25 mouse cellular contexts compared by ENCODE assay signal in genomic region chr10:116329086-116329485, GRCm38 (mm10). TPM values are rescaled to one million over a fixed set of nuclear protein-coding genes. Genes with fewer than 3 reads are reported as not detected.
DNase-seq lines count a peak whose midpoint lies in the region; ATAC-seq and TF ChIP-seq lines count a peak whose summit lies in the region.
"Had no signal": no experiment of that assay in that cellular context is flagged by ENCODE, and none has a peak within 500 bp of the region (broad histone marks: within the 10 kb centered on the region; RNA-seq: fewer than 3 reads in every experiment).

No protein-coding gene starts in this region.

- no peak overlapping the region for H3K4me3 ChIP-seq in forebrain, embryonic 14.5 days (ENCODE audit: low read depth, low read length)
- H3K4me3 ChIP-seq in forebrain, embryonic 15.5 days: no peak overlapping the region
- H3K4me3 ChIP-seq: embryonic facial prominence, embryonic 15.5 days; hindbrain, embryonic 10.5 days; hindbrain, embryonic 13.5 days; intestine, embryonic 15.5 days had no signal

- no peaks in the 10 kb centered on the region for H3K36me3 ChIP-seq in forebrain, embryonic 14.5 days (ENCODE audit: control insufficient read depth, insufficient read depth, low read length)
- no peaks in the 10 kb centered on the region for H3K36me3 ChIP-seq in forebrain, embryonic 15.5 days
- H3K36me3 ChIP-seq: embryonic facial prominence, embryonic 15.5 days; hindbrain, embryonic 10.5 days; hindbrain, embryonic 13.5 days; intestine, embryonic 15.5 days had no signal

- no peak for TF ChIP-seq CTCF in brain, embryonic 14.5 days (IDR thresholded peaks at IDR 0.05; ENCODE audit: borderline replicate concordance, extremely low read depth, insufficient read depth, insufficient read length)

- no peak overlapping the region for H3K9ac ChIP-seq in forebrain, embryonic 14.5 days (ENCODE audit: low read length)
- no peak overlapping the region for H3K9ac ChIP-seq in forebrain, embryonic 15.5 days (replicated peaks)
- H3K9ac ChIP-seq: embryonic facial prominence, embryonic 15.5 days; hindbrain, embryonic 13.5 days; intestine, embryonic 15.5 days had no signal

- 10% methylated on average over 5 of the region's 5 CpGs for WGBS in forebrain, embryonic 14.5 days
- WGBS in forebrain, embryonic 15.5 days: 11% methylated on average over 5 of the region's 5 CpGs

- no peak overlapping the region for H3K27ac ChIP-seq in forebrain, embryonic 14.5 days (ENCODE audit: low read depth, low read length)
- H3K27ac ChIP-seq in forebrain, embryonic 15.5 days (replicated peaks): no peak overlapping the region
- H3K27ac ChIP-seq: embryonic facial prominence, embryonic 15.5 days; hindbrain, embryonic 10.5 days; hindbrain, embryonic 13.5 days; intestine, embryonic 15.5 days had no signal

- peaks cover 3% of the 10 kb centered on the region; the same call in 1 of the 2 replicates for H3K4me1 ChIP-seq in forebrain, embryonic 14.5 days (ENCODE audit: control insufficient read depth, insufficient read depth, low read length)
- H3K4me1 ChIP-seq in forebrain, embryonic 15.5 days: peaks cover 6% of the 10 kb centered on the region
- H3K4me1 ChIP-seq: intestine, embryonic 15.5 days had no signal

- H3K4me2 ChIP-seq in forebrain, embryonic 14.5 days (ENCODE audit: low read length): no peak overlapping the region
- no peak overlapping the region for H3K4me2 ChIP-seq in forebrain, embryonic 15.5 days (replicated peaks)
- H3K4me2 ChIP-seq: embryonic facial prominence, embryonic 15.5 days; heart, embryonic 11.5 days; hindbrain, embryonic 13.5 days; intestine, embryonic 15.5 days had no signal

- ATAC-seq in forebrain, embryonic 14.5 days: peak; percentile 24; the same call in 1 of the 2 replicates
- ATAC-seq in forebrain, embryonic 15.5 days (replicated peaks): no peak
- ATAC-seq: activated CD4-positive, CD25-positive, alpha-beta regulatory T cell, adult 4 months; CD4-positive, CD25-positive, alpha-beta regulatory T cell, adult 4 months; forebrain, embryonic 16.5 days; hindbrain, embryonic 16.5 days; intestine, embryonic 15.5 days had no signal

- no peak for TF ChIP-seq POLR2A in brain, embryonic 14.5 days (IDR thresholded peaks at IDR 0.05; ENCODE audit: borderline replicate concordance, extremely low read depth, insufficient read depth, insufficient read length, poor library complexity, severe bottlenecking)

- H3K27me3 ChIP-seq in forebrain, embryonic 14.5 days (replicated peaks; ENCODE audit: control insufficient read depth, insufficient read depth, low read length): no peaks in the 10 kb centered on the region
- H3K27me3 ChIP-seq in forebrain, embryonic 15.5 days: no peaks in the 10 kb centered on the region
- H3K27me3 ChIP-seq: embryonic facial prominence, embryonic 15.5 days; hindbrain, embryonic 13.5 days; intestine, embryonic 15.5 days had no signal

- no peaks in the 10 kb centered on the region for H3K9me3 ChIP-seq in forebrain, embryonic 14.5 days (replicated peaks; ENCODE audit: control insufficient read depth, low read length)
- H3K9me3 ChIP-seq in forebrain, embryonic 15.5 days: no peaks in the 10 kb centered on the region
- H3K9me3 ChIP-seq: embryonic facial prominence, embryonic 15.5 days; hindbrain, embryonic 10.5 days; hindbrain, embryonic 13.5 days; intestine, embryonic 15.5 days had no signal

- DNase-seq in forebrain, embryonic 14.5 days (ENCODE audit: low spot score): no peak
- peak; percentile 51 for DNase-seq in Muller cell, postnatal 12 days (ENCODE audit: inconsistent ontology term)
- DNase-seq in brain, embryonic 14.5 days (ENCODE audit: low read depth): peak; percentile 26
- no peak for DNase-seq in testis, postnatal 14 days (ENCODE audit: low spot score)
- DNase-seq in left cerebral cortex, adult 18-20 months (ENCODE audit: low spot score in 2 of 2): no peak
- DNase-seq: adrenal gland, adult 8-10 months; adrenal gland, postnatal 25 days; cerebellum, adult 18-20 months; cerebellum, adult 9-10 months; cerebellum, postnatal 14 days; gastrocnemius, postnatal 10 days; gastrocnemius, postnatal 36 days; heart, postnatal 36 days had no signal

RNA-seq across cellular contexts. Expression of gene Ptprb, which starts 53.8 kb away (rescaled TPM):
- 1.5 and 2.5 TPM in 2 replicates for polyA plus RNA-seq in forebrain, embryonic 14.5 days (2014; fragmentation: Nextera tagmentation; extraction: Ambion mirVana)
- polyA plus RNA-seq in forebrain, embryonic 15.5 days (2015; fragmentation: Nextera tagmentation; extraction: Ambion mirVana): 2.4 and 2.5 TPM in 2 replicates
- polyA plus RNA-seq in brain, embryonic 14.5 days (2012; rRNA removed): 1.5 and 3.5 TPM in 2 replicates
- total RNA-seq in left cerebral cortex, adult 18-20 months (2021): 10 to 100 TPM; 13.1 to 15.0 TPM
- total RNA-seq: granulocyte monocyte progenitor cell, adult 5-6 weeks; MEL had no signal
- polyA plus RNA-seq: CD4-positive, CD25-positive, alpha-beta regulatory T cell, adult 4 months had no signal

Comparison
In these comparisons a context has a peak if more than half of its experiments do, and no peak if none do; other contexts are left out.
1. DNase-seq: peak in Muller cell, postnatal 12 days (single experiment) and brain, embryonic 14.5 days (single experiment); none in forebrain, embryonic 14.5 days (single experiment), testis, postnatal 14 days (single experiment) and left cerebral cortex, adult 18-20 months (0 of 2).